Mouse (Mus musculus): ENCODE results near the gene Ubxn11.

The Ubxn11 gene

DNA sequence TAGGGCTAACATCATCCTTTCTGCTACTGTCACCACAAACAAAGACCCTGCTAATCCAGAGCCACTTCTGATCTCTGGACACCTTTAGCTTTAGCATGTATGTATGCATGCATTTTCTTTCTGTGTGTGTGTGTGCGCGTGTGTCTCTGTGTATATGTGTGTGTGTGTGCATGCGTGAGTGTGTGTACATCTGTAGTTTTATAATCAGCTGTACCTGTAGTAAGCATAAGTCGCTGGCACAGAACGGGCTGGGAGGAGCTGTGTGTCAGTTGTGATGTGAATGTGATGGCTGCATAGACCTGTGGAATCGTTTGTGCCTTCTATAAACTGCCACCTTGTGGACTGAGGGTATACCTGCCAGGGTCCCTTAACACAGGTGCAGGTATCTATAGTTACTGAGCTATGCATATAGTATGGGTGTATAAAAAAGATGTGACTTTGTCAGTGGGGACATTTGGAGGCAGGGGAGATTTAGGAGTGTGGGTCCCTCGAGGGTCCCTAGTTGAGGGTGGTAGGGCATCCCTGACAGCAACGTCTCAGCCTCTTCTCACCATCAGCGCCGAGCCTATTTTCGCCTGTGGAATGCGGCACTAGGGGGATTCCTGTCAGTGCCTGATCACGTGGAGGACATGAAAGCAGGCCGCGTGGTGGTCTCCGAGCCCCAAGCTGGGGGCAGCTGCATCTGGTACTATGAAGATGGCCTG, 11.7 kb upstream of the Ubxn11 start:
- in situ Hi-C loops (cut with MboI, MseI): loop anchor here (5.0 kb wide), 1 partner anchor 37 kb away; the partner anchor contains the start of gene Sh3bgrl3

- in situ Hi-C loops (cut with MboI, MseI): loop anchor here (5.0 kb wide), 1 partner anchor 36 kb away; the partner anchor contains the start of gene Sh3bgrl3
Observed at GRCm38 (mm10) chr4:134091225-134091529, 11.2 kb upstream of the Ubxn11 start.

GRCm38 (mm10) chr4:134092382-134093288, 9.7 kb upstream of the Ubxn11 start:
- in situ Hi-C loops (cut with MboI, MseI): loop anchor here (5.0 kb wide), 1 partner anchor 35 kb away; the partner anchor contains the start of gene Sh3bgrl3

GRCm38 (mm10) chr4:134094004-134094564, 8.3 kb upstream of the Ubxn11 start:
- in situ Hi-C loops (cut with MboI, MseI): loop anchor here (5.0 kb wide), 1 partner anchor 33 kb away; the partner anchor contains the start of gene Sh3bgrl3

GRCm38 (mm10) chr4:134094923-134095547, 7.3 kb upstream of the Ubxn11 start, which contains the start of gene Cd52:
Gene Cd52 (minus strand): TSS chr4:134095082.
- in situ Hi-C loops (cut with MboI, MseI): loop anchor here (5.0 kb wide), 1 partner anchor 32 kb away; the partner anchor contains the start of gene Sh3bgrl3

- in situ Hi-C loops (cut with MboI, MseI): no loop called here
Observed at GRCm38 (mm10) chr4:134096120-134096519, 6.2 kb upstream of the Ubxn11 start.

- in situ Hi-C loops (cut with MboI, MseI): no loop called here
Observed at GRCm38 (mm10) chr4:134097015-134097608, 5.3 kb upstream of the Ubxn11 start.

DNA sequence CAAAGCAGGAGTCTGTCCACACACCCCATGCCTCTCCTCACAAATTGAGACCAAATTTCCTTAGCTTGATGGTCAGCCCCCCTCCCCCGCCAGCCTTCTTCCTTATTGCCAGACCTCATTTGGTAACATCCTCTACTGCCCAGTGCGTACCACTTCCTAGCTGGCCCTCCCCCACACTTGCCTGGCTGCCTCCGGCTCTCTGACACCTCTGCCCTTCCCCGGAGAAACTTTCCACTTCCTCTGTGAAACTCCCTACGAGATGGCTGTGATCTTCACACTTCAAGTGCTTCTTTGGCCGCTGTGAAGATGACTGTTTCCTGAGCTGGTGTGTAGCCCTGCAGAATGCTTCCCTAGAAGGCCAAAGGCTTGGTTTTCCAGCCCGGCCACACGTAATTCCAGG, 3.7 kb upstream of the Ubxn11 start:
- in situ Hi-C loops (cut with MboI, MseI): no loop called here

GRCm38 (mm10) chr4:134100245-134100644, 2.1 kb upstream of the Ubxn11 start:
- in situ Hi-C loops (cut with MboI, MseI): loop anchor here (25.0 kb wide), 1 partner anchor 2012 kb away; no protein-coding TSS in a partner anchor

- in situ Hi-C loops (cut with MboI, MseI): loop anchor here (25.0 kb wide), 1 partner anchor 2010 kb away; no protein-coding TSS in a partner anchor
Observed at GRCm38 (mm10) chr4:134102742-134103119, 361 bp downstream of the Ubxn11 start.

DNA sequence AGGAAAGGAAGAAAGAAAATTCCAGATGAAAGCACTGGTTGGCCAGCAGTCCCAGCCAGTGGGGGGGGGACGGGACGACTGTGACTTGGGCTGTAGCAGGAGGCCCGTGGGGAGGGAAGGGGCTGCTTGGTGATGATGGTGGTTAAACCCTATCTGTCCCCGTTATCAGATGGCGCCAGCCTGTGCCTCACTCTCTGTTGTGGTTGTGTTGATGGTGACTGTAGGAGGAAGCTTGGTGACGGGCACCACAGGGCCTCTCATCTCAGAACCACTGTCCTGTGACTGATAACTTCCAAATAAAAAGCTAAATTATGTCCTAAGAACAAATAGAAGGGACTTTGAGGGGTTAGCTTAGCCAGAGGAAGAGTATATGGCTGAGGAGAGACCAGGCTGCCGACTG, 3.7 kb downstream of the Ubxn11 start:
- in situ Hi-C loops (cut with MboI, MseI): loop anchor here (5.0 to 25.0 kb wide), 2 partner anchors 71 to 2006 kb away; no protein-coding TSS in a partner anchor

DNA sequence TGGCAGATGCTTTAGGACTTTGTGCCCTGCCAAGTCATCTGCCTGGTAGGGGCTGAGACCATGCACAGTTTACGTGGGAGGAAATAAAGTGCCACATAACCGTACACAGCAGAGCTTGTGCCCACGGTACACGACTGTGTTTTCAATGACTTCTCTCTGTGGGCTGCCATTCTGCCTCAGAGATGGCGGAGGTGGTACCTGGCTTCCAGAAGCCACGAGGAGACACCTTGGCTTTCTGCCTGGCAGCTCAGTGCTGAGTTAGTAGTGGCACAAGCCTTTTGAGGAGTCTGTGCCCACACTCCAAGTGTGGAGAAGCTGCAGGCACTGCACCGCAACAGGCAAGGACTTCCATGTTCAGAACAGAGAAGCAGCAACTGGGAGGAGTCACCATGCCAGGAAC, 5.4 kb downstream of the Ubxn11 start:
- in situ Hi-C loops (cut with MboI, MseI): loop anchor here (5.0 to 25.0 kb wide), 2 partner anchors 70 to 2005 kb away; no protein-coding TSS in a partner anchor

DNA sequence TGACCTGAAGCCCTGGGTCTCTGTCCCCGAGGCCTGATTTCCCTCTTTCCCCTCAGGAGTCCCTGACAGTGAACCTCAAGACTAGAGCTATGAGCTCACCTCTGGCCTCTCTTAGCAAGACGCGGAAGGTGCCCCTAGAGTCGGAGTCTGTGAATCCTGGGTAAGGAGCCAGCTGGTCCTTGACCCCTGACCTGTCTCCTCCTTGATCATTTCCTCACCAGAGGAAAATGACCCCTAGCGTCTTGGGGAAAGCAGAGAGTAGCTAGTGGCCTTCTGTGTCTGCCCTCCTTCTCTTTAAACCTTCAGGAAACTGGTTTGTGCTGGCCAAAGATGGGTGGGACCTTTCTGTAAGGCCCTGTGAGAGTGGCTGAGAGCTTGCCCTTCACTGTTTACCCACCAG, 5.8 kb downstream of the Ubxn11 start:
- in situ Hi-C loops (cut with MboI, MseI): loop anchor here (5.0 to 25.0 kb wide), 2 partner anchors 69 to 2004 kb away; no protein-coding TSS in a partner anchor

GRCm38 (mm10) chr4:134110653-134111052, 8.3 kb downstream of the Ubxn11 start:
- in situ Hi-C loops (cut with MboI, MseI): loop anchor here (25.0 kb wide), 1 partner anchor 2002 kb away; no protein-coding TSS in a partner anchor

- in situ Hi-C loops (cut with MboI, MseI): loop anchor here (25.0 kb wide), 1 partner anchor 2000 kb away; no protein-coding TSS in a partner anchor
Observed at GRCm38 (mm10) chr4:134112403-134112802, 10.0 kb downstream of the Ubxn11 start.

GRCm38 (mm10) chr4:134113356-134113994, 11.1 kb downstream of the Ubxn11 start:
- in situ Hi-C loops (cut with MboI, MseI): loop anchor here (25.0 kb wide), 1 partner anchor 1999 kb away; no protein-coding TSS in a partner anchor

DNA sequence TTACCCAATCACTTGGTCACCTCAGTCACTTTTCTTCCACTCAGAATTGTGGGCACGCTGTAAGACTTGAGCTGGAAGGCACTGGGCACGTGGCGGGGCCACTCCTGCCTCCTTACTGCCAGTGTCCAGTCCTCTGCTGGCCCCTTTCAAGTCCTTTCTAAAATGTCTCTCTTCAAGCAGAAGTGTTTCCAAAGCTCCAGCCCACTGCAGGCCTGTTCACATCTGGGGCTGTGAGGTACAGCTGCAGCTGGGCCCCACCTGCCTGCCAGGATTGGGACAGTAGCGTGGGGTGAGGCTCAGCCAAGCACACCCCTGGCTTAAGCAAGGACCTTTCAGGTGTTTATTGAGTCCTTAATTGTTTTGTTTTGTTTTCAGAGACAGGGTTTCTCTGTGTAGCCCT, 11.7 kb downstream of the Ubxn11 start:
- in situ Hi-C loops (cut with MboI, MseI): loop anchor here (25.0 kb wide), 1 partner anchor 1998 kb away; no protein-coding TSS in a partner anchor

DNA sequence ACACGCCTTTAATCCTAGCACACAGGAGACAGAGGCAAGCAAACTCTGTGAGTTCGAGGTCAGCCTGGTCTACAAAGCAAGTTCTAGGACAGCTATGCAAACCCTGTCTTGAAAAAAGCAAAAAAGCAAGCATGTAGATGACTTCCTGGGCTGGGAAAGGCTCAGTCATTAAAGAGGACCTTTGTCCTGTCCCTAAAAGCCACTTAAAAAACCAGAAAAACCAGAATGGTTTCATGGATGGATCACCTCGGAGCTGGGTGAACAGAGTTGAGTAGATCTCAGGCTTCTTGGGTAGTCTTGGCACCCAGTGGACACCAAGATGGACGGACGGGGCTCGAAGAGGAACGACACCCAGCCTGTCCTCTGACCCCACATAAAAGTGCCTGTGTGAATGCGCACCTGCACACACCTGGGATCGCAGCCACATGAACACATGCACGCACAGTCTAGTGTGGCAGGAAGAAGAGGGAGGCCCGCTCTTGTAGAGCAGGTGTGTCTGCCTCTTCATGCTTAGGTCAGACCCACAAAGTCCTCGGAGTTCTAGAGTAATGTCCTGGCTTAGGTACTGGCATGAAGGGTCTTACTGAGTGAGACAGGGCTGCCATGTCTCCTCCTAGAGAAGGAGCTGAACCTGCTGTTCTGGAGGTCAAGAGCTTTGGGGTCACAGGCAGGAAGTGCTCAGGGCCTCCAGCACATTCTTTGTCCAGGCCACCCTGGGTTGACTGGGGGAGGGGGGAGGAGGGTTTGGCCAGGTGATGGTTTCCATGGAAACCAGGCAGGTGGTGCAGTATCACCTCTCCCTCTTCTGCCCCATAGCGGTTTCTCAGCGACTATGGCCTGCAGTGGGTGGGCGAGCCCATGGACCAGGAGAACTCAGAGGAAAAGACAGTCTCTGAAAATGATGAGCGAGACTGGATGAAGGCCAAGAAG, 13.1 kb downstream of the Ubxn11 start:
- in situ Hi-C loops (cut with MboI, MseI): loop anchor here (25.0 kb wide), 1 partner anchor 1997 kb away; no protein-coding TSS in a partner anchor

GRCm38 (mm10) chr4:134116501-134116900, 14.1 kb downstream of the Ubxn11 start:
- in situ Hi-C loops (cut with MboI, MseI): loop anchor here (25.0 kb wide), 1 partner anchor 1996 kb away; no protein-coding TSS in a partner anchor
